Mouse (Mus musculus) embryonic facial prominence, embryonic 11.5 days (tissue): ENCODE measurements at regions not wholly inside any gene's neighbourhood (a gene's known extent, or its start where the extent isn't known, plus 50 kb on each side); places are given as distances from the start of the nearest gene placed in this dataset.

Experiments used
- ATAC-seq: fragments of 200-750 bp; cut with Nextera tagmentation; replicated peaks from 2 replicates; pipeline ENCODE4 v1.8.0; 2017; ENCODE audit warnings: low read depth; ENCODE audit not compliant: insufficient number of reproducible peaks, low FRiP score, low TSS enrichment
- DNase-seq: peaks from one replicate; pipeline ENCODE4 v3.0.0-alpha.2; 2015; ENCODE audit warnings: low spot score
- H3K27ac ChIP-seq: fragments of 300-500 bp; sonication (generic); replicated peaks from 2 replicates; pipeline ENCODE4 v1.5.1; 2014; ENCODE audit warnings: mild to moderate bottlenecking, low read depth, low read length, control low read depth
- H3K27me3 ChIP-seq: fragments of 300-500 bp; sonication (generic); 2 replicates; pipeline ENCODE4 v1.6.1; 2014; ENCODE audit warnings: mild to moderate bottlenecking, low read length, moderate library complexity, mixed read lengths; ENCODE audit not compliant: control insufficient read depth, insufficient read depth
- H3K36me3 ChIP-seq: fragments of 300-500 bp; sonication (generic); replicated peaks from 2 replicates; pipeline ENCODE4 v1.6.1; 2014; ENCODE audit warnings: low read depth, mild to moderate bottlenecking, low read length, moderate library complexity, mixed read lengths; ENCODE audit not compliant: control insufficient read depth, insufficient read depth
- H3K4me1 ChIP-seq: fragments of 300-500 bp; sonication (generic); 2 replicates; pipeline ENCODE4 v1.6.1; 2014; ENCODE audit warnings: low read length, mixed read lengths; ENCODE audit not compliant: control insufficient read depth, insufficient read depth
- H3K4me2 ChIP-seq: fragments of 300-500 bp; sonication (generic); 2 replicates; pipeline ENCODE4 v1.6.1; 2014; ENCODE audit warnings: low read depth, mild to moderate bottlenecking, control low read depth, low read length, moderate library complexity
- H3K4me3 ChIP-seq: fragments of 300-500 bp; sonication (generic); 2 replicates; pipeline ENCODE4 v1.5.1; 2014; ENCODE audit warnings: low read depth, low read length, control low read depth
- H3K9ac ChIP-seq: fragments of 300-500 bp; sonication (generic); replicated peaks from 2 replicates; pipeline ENCODE4 v1.6.1; 2014; ENCODE audit warnings: mild to moderate bottlenecking, control low read depth, low read length
- H3K9me3 ChIP-seq: fragments of 300-500 bp; sonication (generic); replicated peaks from 2 replicates; pipeline ENCODE4 v1.6.1; 2016; ENCODE audit warnings: mild to moderate bottlenecking, low read length, inconsistent platforms, mixed read lengths; ENCODE audit not compliant: control insufficient read depth
- WGBS: fragments of 180-500 bp; shearing (Covaris S2); extraction: QIAGEN DNeasy Blood & Tissue Kit; methylation state at CpG from one replicate; pipeline ENCODE4 v1.1.7; 2014; 5-methylcytosine and 5-hydroxymethylcytosine counted together

DNA sequence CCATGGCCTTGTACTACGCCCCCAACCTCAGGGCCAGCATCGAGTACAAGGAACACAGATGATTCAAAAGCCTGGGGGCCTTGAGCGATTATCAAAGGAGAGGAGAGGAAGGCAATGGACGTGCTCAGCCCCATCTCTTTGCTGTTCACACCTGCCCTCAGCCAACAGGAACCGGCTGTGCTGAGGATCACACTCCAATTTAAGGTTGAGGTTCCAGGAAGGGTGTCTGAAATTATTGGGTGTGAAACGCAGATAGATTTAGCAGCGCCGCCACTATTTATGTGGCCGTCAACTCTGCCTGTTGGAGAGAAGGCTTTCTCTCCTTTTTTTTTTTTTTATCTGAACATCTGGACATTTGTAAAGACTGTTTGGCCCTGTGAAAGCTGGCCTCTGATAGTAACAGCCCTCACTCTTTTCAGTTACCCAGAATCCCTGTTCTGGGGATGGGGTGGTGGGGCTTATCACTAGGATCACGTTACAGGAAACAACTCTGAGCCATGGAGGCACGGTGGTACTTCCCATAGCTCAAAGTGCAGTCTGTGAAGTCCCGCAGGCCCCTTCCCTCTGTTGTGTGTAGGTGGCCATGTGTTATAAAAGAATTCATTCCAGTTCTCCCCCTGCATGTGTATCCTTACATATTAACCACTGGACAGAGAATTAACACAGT lies 256.7 kb downstream of the Hs3st3b1 start:
- no peaks in the 10 kb centered on the region for H3K9me3 ChIP-seq
- H3K36me3 ChIP-seq = no peaks in the 10 kb centered on the region
- H3K27ac ChIP-seq = no peak overlapping the region
- H3K4me2 ChIP-seq = no peak overlapping the region
- H3K27me3 ChIP-seq = no peaks in the 10 kb centered on the region
- H3K4me3 ChIP-seq = no peak overlapping the region
- WGBS = 67% methylated on average over 12 of the region's 12 CpGs
- DNase-seq (no peak), ATAC-seq (no peak)
- H3K9ac ChIP-seq = no peak overlapping the region
- H3K4me1 ChIP-seq = no peaks in the 10 kb centered on the region

GRCm38 (mm10) chr11:63670477-63670876 lies 251.6 kb downstream of the Hs3st3b1 start:
- Histone ChIP-seq H3K4me2 (no peak overlapping the region), H3K9ac (no peak overlapping the region), H3K9me3 (no peaks in the 10 kb centered on the region), H3K36me3 (no peaks in the 10 kb centered on the region), H3K27me3 (no peaks in the 10 kb centered on the region), H3K4me1 (no peaks in the 10 kb centered on the region), H3K4me3 (no peak overlapping the region), H3K27ac (no peak overlapping the region)
- peak; percentile 38 for DNase-seq
- WGBS = 43% methylated on average over 4 of the region's 4 CpGs
- no peak for ATAC-seq

- no peaks in the 10 kb centered on the region for H3K4me1 ChIP-seq
- DNase-seq (no peak), ATAC-seq (no peak)
- no peaks in the 10 kb centered on the region for H3K9me3 ChIP-seq
- 86% methylated on average over 2 of the region's 2 CpGs for WGBS
- no peak overlapping the region for H3K9ac ChIP-seq
- H3K4me2 ChIP-seq = no peak overlapping the region
- no peak overlapping the region for H3K4me3 ChIP-seq
- no peak overlapping the region for H3K27ac ChIP-seq
- no peaks in the 10 kb centered on the region for H3K27me3 ChIP-seq
- no peaks in the 10 kb centered on the region for H3K36me3 ChIP-seq
Measured at GRCm38 (mm10) chr11:63671816-63672215, 250.3 kb downstream of the Hs3st3b1 start.

- Histone ChIP-seq H3K36me3 (no peaks in the 10 kb centered on the region), H3K27me3 (no peaks in the 10 kb centered on the region), H3K9me3 (no peaks in the 10 kb centered on the region), H3K27ac (no peak overlapping the region), H3K4me2 (no peak overlapping the region), H3K4me1 (no peaks in the 10 kb centered on the region), H3K4me3 (no peak overlapping the region), H3K9ac (no peak overlapping the region)
- WGBS = 80% methylated on average over 11 of the region's 11 CpGs
- ATAC-seq (no peak), DNase-seq (no peak)
Measured at GRCm38 (mm10) chr11:63677921-63678320, 244.2 kb downstream of the Hs3st3b1 start.

DNA sequence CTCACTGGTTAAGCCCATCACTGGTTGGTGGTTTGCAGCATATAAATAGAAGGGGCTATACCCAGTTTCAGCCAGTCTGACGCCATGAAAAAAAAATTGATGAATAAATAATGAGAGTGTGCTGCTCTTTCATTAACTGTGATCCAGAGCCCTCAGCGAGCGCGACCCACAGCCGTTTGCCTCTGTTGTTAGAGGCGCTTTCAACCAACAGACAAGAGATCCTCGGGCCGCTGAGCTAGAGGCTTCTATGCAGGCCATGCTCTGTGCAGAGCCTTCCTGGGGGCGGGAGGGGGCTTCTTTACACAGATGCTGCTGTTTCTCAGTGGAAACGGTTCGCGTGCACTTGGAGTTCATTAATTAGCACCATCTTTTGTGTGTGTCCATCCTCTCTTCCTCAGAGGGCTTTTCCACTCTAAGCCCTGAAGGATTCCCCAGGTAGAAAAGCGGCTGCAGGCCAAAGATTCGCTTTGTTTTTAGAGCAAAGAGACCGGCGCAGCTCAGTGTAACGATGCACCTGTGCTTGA lies 243.6 kb downstream of the Hs3st3b1 start:
- Histone ChIP-seq H3K27ac (no peak overlapping the region), H3K4me3 (no peak overlapping the region), H3K27me3 (no peaks in the 10 kb centered on the region), H3K4me1 (no peaks in the 10 kb centered on the region), H3K9me3 (no peaks in the 10 kb centered on the region), H3K9ac (no peak overlapping the region), H3K4me2 (no peak overlapping the region), H3K36me3 (no peaks in the 10 kb centered on the region)
- DNase-seq (no peak), ATAC-seq (no peak)
- 77% methylated on average over 17 of the region's 17 CpGs for WGBS

- Histone ChIP-seq H3K27ac (no peak overlapping the region), H3K27me3 (no peaks in the 10 kb centered on the region), H3K4me3 (no peak overlapping the region), H3K4me1 (no peaks in the 10 kb centered on the region), H3K36me3 (no peaks in the 10 kb centered on the region), H3K4me2 (no peak overlapping the region), H3K9ac (no peak overlapping the region), H3K9me3 (no peaks in the 10 kb centered on the region)
- no peak for DNase-seq
- 59% methylated on average over 4 of the region's 4 CpGs for WGBS
- no peak for ATAC-seq
Measured at GRCm38 (mm10) chr11:63679491-63679890, 242.6 kb downstream of the Hs3st3b1 start.

GRCm38 (mm10) chr11:63684228-63684980 lies 237.7 kb downstream of the Hs3st3b1 start:
- no peak overlapping the region for H3K4me3 ChIP-seq
- DNase-seq = no peak
- no peaks in the 10 kb centered on the region for H3K27me3 ChIP-seq
- H3K27ac ChIP-seq = no peak overlapping the region
- H3K9me3 ChIP-seq = no peaks in the 10 kb centered on the region
- no peak for ATAC-seq
- WGBS = 72% methylated on average over 11 of the region's 11 CpGs
- H3K9ac ChIP-seq = no peak overlapping the region
- H3K36me3 ChIP-seq = no peaks in the 10 kb centered on the region
- no peaks in the 10 kb centered on the region for H3K4me1 ChIP-seq
- H3K4me2 ChIP-seq = no peak overlapping the region

- no peak overlapping the region for H3K4me3 ChIP-seq
- ATAC-seq = no peak
- peak; percentile 54 for DNase-seq
- WGBS = 55% methylated on average over 4 of the region's 4 CpGs
- no peaks in the 10 kb centered on the region for H3K27me3 ChIP-seq
- H3K27ac ChIP-seq = no peak overlapping the region
- H3K9ac ChIP-seq = no peak overlapping the region
- no peaks in the 10 kb centered on the region for H3K36me3 ChIP-seq
- no peaks in the 10 kb centered on the region for H3K9me3 ChIP-seq
- no peak overlapping the region for H3K4me2 ChIP-seq
- no peaks in the 10 kb centered on the region for H3K4me1 ChIP-seq
Measured at GRCm38 (mm10) chr11:63691041-63691440, 231.0 kb downstream of the Hs3st3b1 start.
